Mouse (Mus musculus) heart, postnatal 4 days (tissue): ENCODE data around the gene Tm9sf1. TPM values are rescaled to one million over a fixed set of nuclear protein-coding genes. Genes with fewer than 3 reads are reported as not detected.
A peak's percentile ranks its signal among the peaks of the same experiment; 100 is the strongest.

ENCODE experiments used
- DNase-seq: peaks from one replicate; pipeline ENCODE4 v3.0.0; 2021
- total RNA-seq, 2 experiments: library from RNA; stranded (reverse); gene quantifications; 2 replicates each; pipeline ENCODE4 v1.2.3; 2021

The Tm9sf1 gene
- total RNA-seq: 10 to 100 TPM; 60.1 to 72.3 TPM

- peak; percentile 86 for DNase-seq
Measured at GRCm38 (mm10) chr14:55643060-55643907, at the start of gene Tm9sf1. Gene Tm9sf1, minus strand, starts transcription at chr14:55643806.

GRCm38 (mm10) chr14:55689433-55689832 is 45.8 kb upstream of the Tm9sf1 start:
- no peak for DNase-seq

- DNase-seq: no peak
Measured at GRCm38 (mm10) chr14:55682118-55682493, 38.5 kb upstream of the Tm9sf1 start.

- peak; percentile 92 for DNase-seq
Measured at GRCm38 (mm10) chr14:55681160-55682117, 37.8 kb upstream of the Tm9sf1 start, which contains the start of gene Tinf2. Gene Tinf2, minus strand, starts transcription at chr14:55681820.

GRCm38 (mm10) chr14:55677615-55678014 is 34.0 kb upstream of the Tm9sf1 start:
- no peak for DNase-seq

- no peak for DNase-seq
Measured at GRCm38 (mm10) chr14:55672741-55673060, 29.1 kb upstream of the Tm9sf1 start.

GRCm38 (mm10) chr14:55671833-55672740 is 28.5 kb upstream of the Tm9sf1 start, which contains the start of the genes Gmpr2 and Nedd8:
Gene Gmpr2, plus strand, starts transcription at chr14:55671941.
Gene Nedd8, minus strand, starts transcription at chr14:55672124.
- peak; percentile 86 for DNase-seq

GRCm38 (mm10) chr14:55671486-55671832 is 27.9 kb upstream of the Tm9sf1 start:
- DNase-seq: no peak

- no peak for DNase-seq
Measured at GRCm38 (mm10) chr14:55660636-55661035, 17.0 kb upstream of the Tm9sf1 start.

- peak; percentile 83 for DNase-seq
Measured at GRCm38 (mm10) chr14:55659960-55660573, 16.5 kb upstream of the Tm9sf1 start, which contains the start of gene Mdp1. Gene Mdp1, minus strand, starts transcription at chr14:55660508.

GRCm38 (mm10) chr14:55658011-55658410 is 14.4 kb upstream of the Tm9sf1 start:
- no peak for DNase-seq

- DNase-seq: no peak
Measured at GRCm38 (mm10) chr14:55656935-55657334, 13.3 kb upstream of the Tm9sf1 start.

GRCm38 (mm10) chr14:55651528-55651927 is 7.9 kb upstream of the Tm9sf1 start:
- no peak for DNase-seq

- DNase-seq: no peak
Measured at GRCm38 (mm10) chr14:55649884-55650283, 6.3 kb upstream of the Tm9sf1 start, which contains the start of gene Tssk4. Gene Tssk4, plus strand, starts transcription at chr14:55650184.

- DNase-seq: peak; percentile 18
Measured at GRCm38 (mm10) chr14:55644261-55644888, 769 bp upstream of the Tm9sf1 start.

- no peak for DNase-seq
Measured at GRCm38 (mm10) chr14:55642679-55643059, 937 bp downstream of the Tm9sf1 start.

- DNase-seq: no peak
Measured at GRCm38 (mm10) chr14:55641291-55641690, 2.3 kb downstream of the Tm9sf1 start.

- no peak for DNase-seq
Measured at GRCm38 (mm10) chr14:55640816-55641215, 2.8 kb downstream of the Tm9sf1 start.

- no peak for DNase-seq
Measured at GRCm38 (mm10) chr14:55637795-55638194, 5.8 kb downstream of the Tm9sf1 start, which contains the start of gene Gm49378. Gene Gm49378, minus strand, starts transcription at chr14:55637895.

- DNase-seq: peak; percentile 90
Measured at GRCm38 (mm10) chr14:55635523-55636007, 8.0 kb downstream of the Tm9sf1 start, which contains the start of gene Ipo4. Gene Ipo4, minus strand, starts transcription at chr14:55635957.
